Mouse (Mus musculus) liver, postnatal 0 days (tissue): ENCODE results near the gene Wwox. TPM values are rescaled to one million over a fixed set of nuclear protein-coding genes. Genes with fewer than 3 reads are reported as not detected.
A peak's percentile ranks its signal among the peaks of the same experiment; 100 is the strongest.

ENCODE experiments used
- ATAC-seq: fragments of 200-750 bp; cut with Nextera tagmentation; 2 replicates; pipeline ENCODE4 v1.8.0; 2017; ENCODE audit warnings: mild to moderate bottlenecking, moderate library complexity
- DNase-seq: peaks from one replicate; pipeline ENCODE4 v3.0.0-alpha.2; 2016
- H3K27ac ChIP-seq: fragments of 300-500 bp; sonication (generic); 2 replicates; pipeline ENCODE4 v1.5.1; 2014; ENCODE audit warnings: antibody characterized with exemption, moderate library complexity, mild to moderate bottlenecking, low read depth
- H3K27me3 ChIP-seq: fragments of 300-500 bp; sonication (generic); 2 replicates; pipeline ENCODE4 v1.6.1; 2014; ENCODE audit warnings: low read length, control low read depth, mixed read lengths; ENCODE audit not compliant: insufficient read depth
- H3K36me3 ChIP-seq: fragments of 300-500 bp; sonication (generic); replicated peaks from 2 replicates; pipeline ENCODE4 v1.6.1; 2014; ENCODE audit warnings: mild to moderate bottlenecking, control low read depth, low read length, moderate library complexity, mixed read lengths; ENCODE audit not compliant: insufficient read depth
- H3K4me1 ChIP-seq: fragments of 300-500 bp; sonication (generic); 2 replicates; pipeline ENCODE4 v1.6.1; 2014; ENCODE audit warnings: antibody characterized with exemption, mild to moderate bottlenecking, control low read depth; ENCODE audit not compliant: insufficient read depth
- H3K4me2 ChIP-seq: fragments of 300-500 bp; sonication (generic); 2 replicates; pipeline ENCODE4 v1.6.1; 2014; ENCODE audit warnings: low read depth, mild to moderate bottlenecking, low read length, moderate library complexity, mixed read lengths
- H3K4me3 ChIP-seq: fragments of 300-500 bp; sonication (generic); 2 replicates; pipeline ENCODE4 v1.5.1; 2014; ENCODE audit warnings: low read depth, low read length
- H3K9ac ChIP-seq: fragments of 300-500 bp; sonication (generic); replicated peaks from 2 replicates; pipeline ENCODE4 v1.6.1; 2014; ENCODE audit warnings: mild to moderate bottlenecking, moderate library complexity
- H3K9me3 ChIP-seq: fragments of 300-500 bp; sonication (generic); 2 replicates; pipeline ENCODE4 v1.6.1; 2016; ENCODE audit warnings: mild to moderate bottlenecking, control low read depth, low read length, mixed read lengths
- CTCF ChIP-seq: sonication (generic); IDR thresholded peaks from 2 replicates; pipeline ENCODE4 v1.5.1; 2016; ENCODE audit warnings: antibody characterized with exemption, low read depth
- EP300 ChIP-seq: IDR thresholded peaks from 2 replicates; pipeline ENCODE4 v1.6.1; 2016; ENCODE audit warnings: antibody characterized with exemption, low read depth, mild to moderate bottlenecking
- WGBS: fragments of 180-500 bp; shearing (Covaris S2); extraction: QIAGEN DNeasy Blood & Tissue Kit; methylation state at CpG from one replicate; pipeline ENCODE4 v1.1.7; 2014; ENCODE audit not compliant: insufficient replicate concordance; 5-methylcytosine and 5-hydroxymethylcytosine counted together
- polyA plus RNA-seq: library from polyadenylated mRNA; unstranded; fragments of >200 nt; fragmentation: Nextera tagmentation; extraction: Ambion mirVana; gene quantifications from 2 replicates; pipeline ENCODE4 v1.2.1, GENCODE M21; 2015

The Wwox gene
- polyA plus RNA-seq, 1 experiment from 2014 or later, result 3.9 TPM

DNA sequence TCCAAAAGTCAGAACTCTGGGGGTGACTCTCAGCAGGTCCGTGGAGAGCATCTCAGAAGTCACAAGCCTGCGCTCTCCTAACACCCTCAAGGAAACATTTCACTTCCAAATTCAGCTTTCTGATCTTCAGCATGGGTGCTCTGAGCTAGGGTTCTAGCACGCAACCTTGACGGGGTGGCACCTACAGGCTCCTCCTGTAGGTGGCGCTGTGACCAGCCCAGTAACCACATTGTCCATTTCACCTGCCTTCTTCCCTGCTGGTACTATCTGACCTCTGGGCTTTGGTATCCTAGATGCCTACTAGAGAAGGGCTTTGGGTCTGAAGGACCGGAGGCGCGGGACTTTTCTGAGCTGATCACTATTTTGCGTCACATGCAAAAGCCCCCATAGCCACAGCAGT lies 444.5 kb downstream of the Wwox start:
- peak; percentile 30 for DNase-seq
- H3K9me3 ChIP-seq, result no peaks in the 10 kb centered on the region
- peaks cover 34% of the 10 kb centered on the region for H3K4me1 ChIP-seq
- H3K4me2 ChIP-seq, result no peak overlapping the region
- H3K4me3 ChIP-seq, result no peak overlapping the region
- WGBS, result 71% methylated on average over 9 of the region's 9 CpGs
- no peaks in the 10 kb centered on the region for H3K27me3 ChIP-seq
- no peaks in the 10 kb centered on the region for H3K36me3 ChIP-seq
- H3K9ac ChIP-seq, result no peak overlapping the region
- H3K27ac ChIP-seq, result no peak overlapping the region
- ATAC-seq, result no peak
- TF ChIP-seq CTCF (peak; percentile 67), EP300 (no peak)

DNA sequence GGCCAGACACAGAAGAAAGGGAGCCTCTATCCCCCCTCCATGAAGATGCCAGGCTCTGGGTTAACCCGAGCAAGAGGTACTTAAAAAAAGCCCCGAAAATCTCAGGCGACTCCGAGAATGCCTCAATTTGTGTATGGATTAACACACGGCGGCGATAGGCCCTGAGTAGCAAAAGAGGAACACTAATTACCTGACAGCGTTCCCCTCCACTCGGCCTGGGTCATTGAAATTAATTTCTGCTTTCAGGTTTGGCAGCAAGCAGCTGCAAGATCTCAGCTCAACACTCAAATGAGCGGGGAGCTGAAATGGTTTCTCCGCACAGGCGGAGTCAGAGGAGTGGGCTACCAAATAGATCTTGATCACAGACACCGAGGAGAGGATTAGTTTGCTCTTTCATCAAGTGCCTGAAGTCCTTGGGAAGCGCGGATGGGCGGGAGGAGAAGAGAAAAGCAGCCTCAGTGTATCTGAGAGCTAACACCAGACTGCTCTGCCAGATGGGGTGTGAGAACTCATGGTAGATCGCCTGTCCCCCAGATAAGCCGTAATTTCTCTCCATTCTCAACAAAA lies 445.7 kb downstream of the Wwox start:
- 69% methylated on average over 18 of the region's 18 CpGs for WGBS
- no peak for DNase-seq

DNA sequence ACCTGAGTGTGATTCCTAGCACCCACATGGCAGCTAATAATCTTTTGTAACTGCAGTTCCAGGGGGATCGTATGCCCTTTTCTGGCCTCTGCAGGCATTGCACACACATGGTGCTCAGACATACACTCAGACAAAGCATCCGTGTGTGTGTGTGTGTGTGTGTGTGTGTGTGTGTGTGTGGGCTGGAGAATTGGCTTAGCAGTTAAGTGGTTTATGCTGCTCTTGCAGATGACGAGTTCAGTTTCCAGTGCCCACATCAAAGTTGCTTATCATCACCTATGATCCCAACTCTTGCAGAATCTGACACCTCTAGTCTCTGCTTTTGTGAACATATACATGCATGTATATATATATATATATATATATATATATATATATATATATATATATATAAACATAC lies 448.9 kb downstream of the Wwox start:
- ATAC-seq (no peak), DNase-seq (no peak)
- H3K27ac ChIP-seq, result no peak overlapping the region
- no peak overlapping the region for H3K4me3 ChIP-seq
- no peaks in the 10 kb centered on the region for H3K36me3 ChIP-seq
- H3K27me3 ChIP-seq, result no peaks in the 10 kb centered on the region
- TF ChIP-seq CTCF, result no peak
- no peak for TF ChIP-seq EP300
- 77% methylated on average over 3 of the region's 3 CpGs for WGBS
- H3K9ac ChIP-seq, result no peak overlapping the region
- H3K4me2 ChIP-seq, result no peak overlapping the region
- no peaks in the 10 kb centered on the region for H3K9me3 ChIP-seq
- no peaks in the 10 kb centered on the region for H3K4me1 ChIP-seq

More for the DNA sequence above, 445.7 kb downstream of the Wwox start:
- H3K4me3 ChIP-seq, result no peak overlapping the region
- no peak overlapping the region for H3K4me2 ChIP-seq
- no peak for ATAC-seq
- no peaks in the 10 kb centered on the region for H3K36me3 ChIP-seq
- no peak overlapping the region for H3K9ac ChIP-seq
- H3K27ac ChIP-seq, result no peak overlapping the region
- H3K9me3 ChIP-seq, result no peaks in the 10 kb centered on the region
- no peaks in the 10 kb centered on the region for H3K27me3 ChIP-seq
- H3K4me1 ChIP-seq, result peaks cover 26% of the 10 kb centered on the region
- TF ChIP-seq EP300, result no peak
- TF ChIP-seq CTCF, result no peak

DNA sequence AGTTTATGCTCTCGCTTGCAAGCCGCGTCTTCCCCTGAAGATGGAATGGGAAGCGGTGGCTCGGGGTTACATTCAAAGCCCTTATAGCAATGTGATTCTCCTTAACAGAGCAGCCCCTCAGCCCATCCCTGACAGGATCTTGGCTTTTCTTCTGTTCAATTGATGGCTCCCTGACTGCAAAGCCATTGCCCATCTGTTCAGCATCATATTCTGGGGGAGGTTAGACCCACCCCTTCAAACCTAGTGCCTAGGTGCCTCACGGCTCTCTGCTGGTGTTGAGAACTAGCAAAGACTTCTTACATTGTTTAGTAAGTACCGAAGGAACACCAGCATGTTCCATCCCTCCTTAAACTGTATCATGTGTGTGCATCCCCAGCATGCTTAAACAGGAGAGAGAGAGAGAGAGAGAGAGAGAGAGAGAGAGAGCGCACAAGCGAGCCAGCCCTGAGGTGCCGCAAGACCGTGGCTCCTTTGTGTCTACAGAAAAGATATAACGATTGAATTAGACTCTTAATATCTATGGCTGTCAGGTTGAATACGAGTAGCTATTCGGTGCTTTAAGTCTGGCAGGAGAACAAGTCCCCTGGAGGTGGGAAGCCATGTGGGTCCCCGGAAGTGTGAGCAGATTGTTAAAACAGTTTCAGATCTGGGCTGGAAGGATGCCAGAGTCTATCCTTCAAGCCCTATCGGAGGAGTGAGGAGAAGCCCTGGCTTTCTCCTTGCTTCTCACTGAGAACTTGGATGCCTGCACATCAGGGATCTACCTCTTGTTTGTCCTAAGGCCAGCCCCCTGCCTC lies 450.3 kb downstream of the Wwox start:
- no peaks in the 10 kb centered on the region for H3K9me3 ChIP-seq
- H3K9ac ChIP-seq, result no peak overlapping the region
- no peaks in the 10 kb centered on the region for H3K36me3 ChIP-seq
- no peak overlapping the region for H3K27ac ChIP-seq
- no peaks in the 10 kb centered on the region for H3K27me3 ChIP-seq
- TF ChIP-seq EP300 (no peak), CTCF (no peak)
- no peak for DNase-seq
- H3K4me3 ChIP-seq, result no peak overlapping the region
- no peaks in the 10 kb centered on the region for H3K4me1 ChIP-seq
- H3K4me2 ChIP-seq, result no peak overlapping the region
- ATAC-seq, result no peak
- 78% methylated on average over 16 of the region's 16 CpGs for WGBS

DNA sequence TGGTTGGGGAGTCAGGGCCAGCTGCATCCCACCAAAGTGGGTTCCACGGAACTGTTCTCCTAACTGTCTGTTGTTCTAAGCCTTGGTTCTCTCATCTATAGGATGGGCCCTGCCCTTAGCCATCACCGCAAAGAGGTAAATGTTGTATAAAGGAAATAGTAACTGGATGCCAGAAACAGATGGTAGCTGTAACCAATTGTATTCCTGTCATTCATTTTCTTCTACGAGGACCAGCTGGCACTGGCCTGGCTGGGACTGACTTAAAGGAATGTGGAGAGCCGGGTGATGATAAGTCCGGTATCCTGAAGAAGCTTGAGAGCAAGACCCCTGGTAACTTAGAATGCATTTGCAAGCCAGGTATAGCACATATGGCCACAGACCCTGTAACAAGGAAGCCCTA lies 451.0 kb downstream of the Wwox start:
- no peak for DNase-seq
- Histone ChIP-seq H3K9ac (no peak overlapping the region), H3K4me2 (no peak overlapping the region), H3K27ac (no peak overlapping the region), H3K27me3 (no peaks in the 10 kb centered on the region), H3K4me1 (no peaks in the 10 kb centered on the region), H3K4me3 (no peak overlapping the region), H3K9me3 (no peaks in the 10 kb centered on the region), H3K36me3 (no peaks in the 10 kb centered on the region)
- TF ChIP-seq EP300, result no peak
- no peak for TF ChIP-seq CTCF
- no peak for ATAC-seq
- 69% methylated on average over 5 of the region's 5 CpGs for WGBS

DNA sequence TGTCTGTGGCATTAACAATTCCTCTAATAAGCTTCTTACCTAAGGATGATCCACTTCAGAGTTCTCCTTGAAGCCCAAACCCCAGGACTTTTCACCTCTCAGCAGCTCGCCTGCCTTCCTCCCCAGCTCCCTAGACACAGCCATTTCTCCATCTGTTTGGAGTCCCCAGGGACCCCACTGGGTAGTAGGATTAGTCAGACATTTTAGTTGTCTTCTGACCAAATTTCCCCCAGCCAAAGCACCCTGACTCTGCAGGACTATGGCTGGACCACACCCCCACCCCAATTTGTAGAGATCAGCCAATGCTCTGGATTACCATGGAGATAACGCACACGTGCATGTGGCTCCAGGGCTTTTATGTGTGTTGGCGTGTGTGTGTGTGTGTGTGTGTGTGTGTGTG lies 451.8 kb downstream of the Wwox start:
- ATAC-seq (no peak), DNase-seq (no peak)
- Histone ChIP-seq H3K4me1 (no peaks in the 10 kb centered on the region), H3K36me3 (no peaks in the 10 kb centered on the region), H3K27me3 (no peaks in the 10 kb centered on the region), H3K9me3 (no peaks in the 10 kb centered on the region), H3K4me3 (no peak overlapping the region), H3K27ac (no peak overlapping the region), H3K9ac (no peak overlapping the region), H3K4me2 (no peak overlapping the region)
- TF ChIP-seq EP300 (no peak), CTCF (no peak)
- 71% methylated on average over 4 of the region's 4 CpGs for whole genome bisulfite sequencing
